Mouse (Mus musculus) limb, embryonic 11.5 days (tissue): ENCODE data around the gene Arhgap5. TPM values are rescaled to one million over a fixed set of nuclear protein-coding genes. Genes with fewer than 3 reads are reported as not detected.
"Not testable (repeated sequence)": the region's sequence is repeated elsewhere in the genome, so short reads cannot be mapped to it uniquely, and the experiment has no call there.

ENCODE experiments used
- ATAC-seq: fragments of 200-750 bp; cut with Nextera tagmentation; 2 replicates; pipeline ENCODE4 v1.8.0; 2017; ENCODE audit warnings: low read depth; ENCODE audit not compliant: insufficient number of reproducible peaks, low FRiP score, low TSS enrichment
- DNase-seq: peaks from one replicate; pipeline ENCODE4 v3.0.0-alpha.2; 2015; ENCODE audit warnings: low spot score
- H3K27ac ChIP-seq: fragments of 300-500 bp; sonication (generic); replicated peaks from 2 replicates; pipeline ENCODE4 v1.5.1; 2014; ENCODE audit warnings: low read depth, mild to moderate bottlenecking, low read length
- H3K27me3 ChIP-seq: fragments of 300-500 bp; sonication (generic); 2 replicates; pipeline ENCODE4 v1.6.1; 2014; ENCODE audit warnings: mild to moderate bottlenecking, low read length, mixed read lengths; ENCODE audit not compliant: control insufficient read depth, insufficient read depth
- H3K36me3 ChIP-seq: fragments of 300-500 bp; sonication (generic); 2 replicates; pipeline ENCODE4 v1.6.1; 2014; ENCODE audit warnings: mild to moderate bottlenecking, low read length, moderate library complexity, mixed read lengths; ENCODE audit not compliant: control insufficient read depth, insufficient read depth
- H3K4me1 ChIP-seq: fragments of 300-500 bp; sonication (generic); 2 replicates; pipeline ENCODE4 v1.6.1; 2014; ENCODE audit warnings: low read length, mixed read lengths; ENCODE audit not compliant: control insufficient read depth, insufficient read depth
- H3K4me2 ChIP-seq: fragments of 300-500 bp; sonication (generic); 2 replicates; pipeline ENCODE4 v1.6.1; 2014; ENCODE audit warnings: low read depth, mild to moderate bottlenecking, moderate library complexity; ENCODE audit not compliant: severe bottlenecking
- H3K4me3 ChIP-seq: fragments of 300-500 bp; sonication (generic); 2 replicates; pipeline ENCODE4 v1.5.1; 2014; ENCODE audit warnings: low read depth, low read length
- H3K9ac ChIP-seq: fragments of 300-500 bp; sonication (generic); 2 replicates; pipeline ENCODE4 v1.6.1; 2014; ENCODE audit warnings: mild to moderate bottlenecking, low read length
- H3K9me3 ChIP-seq: fragments of 300-500 bp; sonication (generic); 2 replicates; pipeline ENCODE4 v1.6.1; 2016; ENCODE audit warnings: low read length; ENCODE audit not compliant: control insufficient read depth
- WGBS: fragments of 180-500 bp; shearing (Covaris S2); extraction: QIAGEN DNeasy Blood & Tissue Kit; methylation state at CpG from one replicate; pipeline ENCODE4 v1.1.7; 2014; 5-methylcytosine and 5-hydroxymethylcytosine counted together
- polyA plus RNA-seq: library from polyadenylated mRNA; unstranded; fragments of >200 nt; fragmentation: Nextera tagmentation; extraction: Ambion mirVana; gene quantifications from 2 replicates; pipeline ENCODE4 v1.2.1, GENCODE M21; 2014

Gene Arhgap5
- polyA plus RNA-seq, 1 experiment from 2014 or later, result 59.1 TPM

GRCm38 (mm10) chr12:52565654-52566053, 61.9 kb downstream of the Arhgap5 start:
- Histone ChIP-seq H3K36me3 (peaks cover 2% of the 10 kb centered on the region; the same call in 1 of the 2 replicates), H3K4me3 (no peak overlapping the region), H3K4me2 (no peak overlapping the region), H3K27ac (no peak overlapping the region), H3K9me3 (no peaks in the 10 kb centered on the region), H3K4me1 (no peaks in the 10 kb centered on the region), H3K9ac (no peak overlapping the region), H3K27me3 (no peaks in the 10 kb centered on the region)
- DNase-seq, result no peak
- no peak for ATAC-seq
- WGBS, result 96% methylated on average over 5 of the region's 5 CpGs

GRCm38 (mm10) chr12:52573371-52573770, 69.6 kb downstream of the Arhgap5 start:
- Histone ChIP-seq H3K36me3 (no peaks in the 10 kb centered on the region), H3K27ac (no peak overlapping the region), H3K9me3 (no peaks in the 10 kb centered on the region), H3K9ac (no peak overlapping the region), H3K4me2 (no peak overlapping the region), H3K27me3 (no peaks in the 10 kb centered on the region), H3K4me1 (no peaks in the 10 kb centered on the region), H3K4me3 (no peak overlapping the region)
- DNase-seq, result no peak
- 93% methylated on average over 2 of the region's 2 CpGs for WGBS
- ATAC-seq, result no peak

- not testable (repeated sequence) for H3K36me3 ChIP-seq, ATAC-seq, H3K9me3 ChIP-seq, H3K27me3 ChIP-seq, DNase-seq, H3K27ac ChIP-seq, H3K4me2 ChIP-seq, H3K4me1 ChIP-seq, H3K9ac ChIP-seq, H3K4me3 ChIP-seq
- 83% methylated on average over 2 of the region's 2 CpGs for WGBS
These were observed 82.7 kb downstream of the Arhgap5 start for GRCm38 (mm10) chr12:52586466-52586865.

GRCm38 (mm10) chr12:52587473-52588010, 83.8 kb downstream of the Arhgap5 start:
- Histone ChIP-seq H3K4me2 (no peak overlapping the region), H3K4me3 (no peak overlapping the region), H3K27me3 (no peaks in the 10 kb centered on the region), H3K4me1 (no peaks in the 10 kb centered on the region), H3K27ac (no peak overlapping the region), H3K36me3 (no peaks in the 10 kb centered on the region), H3K9ac (no peak overlapping the region), H3K9me3 (no peaks in the 10 kb centered on the region)
- DNase-seq, result peak; percentile 49
- WGBS, result 37% methylated on average over 2 of the region's 2 CpGs
- peak; percentile 68 for ATAC-seq

- H3K36me3 ChIP-seq, result no peaks in the 10 kb centered on the region
- no peaks in the 10 kb centered on the region for H3K4me1 ChIP-seq
- no peak overlapping the region for H3K4me3 ChIP-seq
- DNase-seq (no peak), ATAC-seq (no peak)
- H3K27me3 ChIP-seq, result no peaks in the 10 kb centered on the region
- H3K9me3 ChIP-seq, result no peaks in the 10 kb centered on the region
- no peak overlapping the region for H3K4me2 ChIP-seq
- no peak overlapping the region for H3K9ac ChIP-seq
- H3K27ac ChIP-seq, result no peak overlapping the region
- WGBS, result 85% methylated on average over 7 of the region's 7 CpGs
These were observed 91.8 kb downstream of the Arhgap5 start for GRCm38 (mm10) chr12:52595389-52596185.

GRCm38 (mm10) chr12:52602471-52602870, 98.7 kb downstream of the Arhgap5 start:
- no peak overlapping the region for H3K9ac ChIP-seq

GRCm38 (mm10) chr12:52602883-52603694, 99.3 kb downstream of the Arhgap5 start:
- peak; percentile 90 for DNase-seq
- peak; percentile 89 for ATAC-seq

More at GRCm38 (mm10) chr12:52602471-52602870, 98.7 kb downstream of the Arhgap5 start:
- ATAC-seq, result no peak
- H3K4me2 ChIP-seq, result peak overlapping the region; percentile 42; the same call in 1 of the 2 replicates
- 17% methylated on average over 2 of the region's 2 CpGs for WGBS
- no peaks in the 10 kb centered on the region for H3K9me3 ChIP-seq
- peak overlapping the region; percentile 59 for H3K27ac ChIP-seq
- H3K4me3 ChIP-seq, result peak overlapping the region; percentile 90
- H3K36me3 ChIP-seq, result no peaks in the 10 kb centered on the region
- 0 out of 2 replicates have a peak, but pooled peaks cover 5% of the 10 kb centered on the region for H3K4me1 ChIP-seq
- no peaks in the 10 kb centered on the region for H3K27me3 ChIP-seq
- DNase-seq, result no peak

GRCm38 (mm10) chr12:52603695-52604255, 100.0 kb downstream of the Arhgap5 start:
- peak overlapping the region; percentile 87 for H3K27ac ChIP-seq
- peak overlapping the region; percentile 90 for H3K4me3 ChIP-seq
- under 1% methylated on average over 21 of the region's 21 CpGs for WGBS
- no peaks in the 10 kb centered on the region for H3K36me3 ChIP-seq
- H3K9me3 ChIP-seq, result no peaks in the 10 kb centered on the region
- 0 out of 2 replicates have a peak, but pooled peaks cover 5% of the 10 kb centered on the region for H3K4me1 ChIP-seq
- H3K27me3 ChIP-seq, result no peaks in the 10 kb centered on the region
- peak overlapping the region; percentile 42 for H3K4me2 ChIP-seq
- peak; percentile 82 for ATAC-seq
- peak overlapping the region; percentile 64 for H3K9ac ChIP-seq
- DNase-seq, result no peak

More at GRCm38 (mm10) chr12:52602883-52603694, 99.3 kb downstream of the Arhgap5 start:
- Histone ChIP-seq H3K4me1 (0 out of 2 replicates have a peak, but pooled peaks cover 5% of the 10 kb centered on the region), H3K9me3 (no peaks in the 10 kb centered on the region), H3K4me2 (peak overlapping the region; percentile 42), H3K4me3 (peak overlapping the region; percentile 90), H3K9ac (peak overlapping the region; percentile 64), H3K27me3 (no peaks in the 10 kb centered on the region), H3K27ac (peak overlapping the region; percentile 87), H3K36me3 (no peaks in the 10 kb centered on the region)
- under 1% methylated on average over 35 of the region's 35 CpGs for WGBS
